Mouse (Mus musculus) myocyte (in vitro differentiated cells): ENCODE measurements around the gene Dph1.

Source experiments
- MAX ChIP-seq: IDR thresholded peaks from one replicate; pipeline ENCODE4 v1.6.1; 2011; ENCODE audit warnings: low read depth, mild to moderate bottlenecking, control low read depth
- MYOD1 ChIP-seq, 3 experiments: IDR thresholded peaks; one replicate each; pipeline ENCODE4 v1.6.1; 2011; ENCODE audit warnings: control low read depth in 2 of 3, low read depth in 2 of 3, mild to moderate bottlenecking in 2 of 3, moderate library complexity in 1 of 3; ENCODE audit not compliant: insufficient read length in 2 of 3, control insufficient read depth in 1 of 3

GRCm38 (mm10) chr11:75170136-75170751 lies 20.8 kb downstream of the Dph1 start:
- no peak for TF ChIP-seq MAX
- TF ChIP-seq MYOD1 (IDR thresholded peaks at IDR 0.05; ENCODE audit: control insufficient read depth in 1 of 3, insufficient read length in 2 of 3, low read depth in 2 of 3): no peak
